Mouse (Mus musculus) ES-Bruce4 (cell line): ENCODE data around the gene Ces2h. TPM values are rescaled to one million over a fixed set of nuclear protein-coding genes. Genes with fewer than 3 reads are reported as not detected.

Experiments
- H3K27ac ChIP-seq: 2 replicates; pipeline ENCODE4 v1.5.1; 2012; ENCODE audit warnings: low read length, inconsistent platforms; ENCODE audit not compliant: insufficient read depth
- H3K27me3 ChIP-seq: 2 replicates; pipeline ENCODE4 v1.6.1; 2012; ENCODE audit warnings: mild to moderate bottlenecking, low read length, inconsistent platforms; ENCODE audit not compliant: control insufficient read depth, poor library complexity, insufficient read depth, severe bottlenecking
- H3K36me3 ChIP-seq: 2 replicates; pipeline ENCODE4 v1.6.1; 2012; ENCODE audit warnings: inconsistent platforms, mild to moderate bottlenecking, low read length, moderate library complexity; ENCODE audit not compliant: control insufficient read depth, poor library complexity, insufficient read depth, severe bottlenecking
- H3K4me1 ChIP-seq: one replicate; pipeline ENCODE4 v1.8.1; 2011; ENCODE audit warnings: low read length; ENCODE audit not compliant: control insufficient read depth, insufficient read depth
- H3K4me3 ChIP-seq: 2 replicates; pipeline ENCODE4 v1.5.1; 2011; ENCODE audit warnings: low read depth, mild to moderate bottlenecking, low read length
- H3K9ac ChIP-seq: 2 replicates; pipeline ENCODE4 v1.6.1; 2012; ENCODE audit warnings: low read depth, mild to moderate bottlenecking, inconsistent platforms; ENCODE audit not compliant: poor library complexity, severe bottlenecking
- H3K9me3 ChIP-seq: replicated peaks from 2 replicates; pipeline ENCODE4 v1.6.1; 2012; ENCODE audit warnings: mild to moderate bottlenecking, low read length, inconsistent platforms; ENCODE audit not compliant: control insufficient read depth, poor library complexity, insufficient read depth, severe bottlenecking
- CTCF ChIP-seq: IDR thresholded peaks from one replicate; pipeline ENCODE4 v1.8.1; 2011; ENCODE audit warnings: low read depth, low read length
- EP300 ChIP-seq: IDR thresholded peaks from 2 replicates; pipeline ENCODE4 v1.6.1; 2011; ENCODE audit warnings: low read depth, low read length; ENCODE audit not compliant: insufficient read depth
- POLR2A ChIP-seq: IDR thresholded peaks from one replicate; pipeline ENCODE4 v1.8.1; 2011; ENCODE audit warnings: low read length; ENCODE audit not compliant: insufficient read depth
- polyA plus RNA-seq: library from polyadenylated mRNA; stranded (reverse); fragments of >200 nt; gene quantifications from 2 replicates; pipeline ENCODE4 v1.2.4, GENCODE M21; 2011; ENCODE audit warnings: low read depth; ENCODE audit not compliant: missing spikeins, insufficient read depth, insufficient read length

Gene Ces2h
- polyA plus RNA-seq, 1 experiment = not detected

DNA sequence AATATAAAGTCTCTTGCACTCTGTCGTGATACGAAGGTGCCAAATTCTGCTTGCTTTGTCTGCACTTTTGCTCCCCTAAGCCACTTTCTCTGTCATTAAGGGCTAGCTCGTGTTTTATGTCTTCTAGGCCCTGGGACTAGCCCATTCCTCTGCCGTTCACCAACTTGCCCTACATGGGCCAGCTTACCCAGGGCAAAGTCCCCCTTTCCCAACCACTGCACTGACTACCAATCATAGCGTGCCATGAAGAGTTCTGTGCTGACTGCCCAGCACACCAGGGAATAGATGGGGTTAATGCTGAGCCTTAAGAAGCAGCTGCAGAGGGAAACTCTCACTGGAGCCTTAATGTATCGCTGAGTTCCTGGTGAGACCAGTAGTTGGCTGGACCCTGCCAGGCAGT lies 2.5 kb upstream of the Ces2h start:
- no peak for TF ChIP-seq EP300
- TF ChIP-seq POLR2A = no peak
- no peak for TF ChIP-seq CTCF

DNA sequence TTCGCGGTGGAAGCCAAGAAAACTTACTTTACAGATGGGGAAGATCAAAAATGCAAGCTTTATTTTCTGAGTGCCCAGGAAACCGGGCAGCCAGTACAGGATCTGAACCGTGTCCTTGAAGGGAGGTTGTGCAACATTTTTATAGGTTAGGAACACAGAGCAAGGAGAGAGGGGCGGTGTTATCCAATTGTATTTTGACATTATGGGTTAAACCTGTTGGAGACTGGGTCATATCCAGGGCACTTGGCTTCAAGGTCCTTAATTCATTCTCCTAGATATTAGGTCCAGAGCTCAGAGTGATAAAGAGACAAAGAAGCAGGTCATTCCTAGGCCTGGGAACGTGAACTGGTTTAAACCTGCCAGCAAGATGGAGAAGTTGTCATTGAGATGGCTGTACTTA lies 1.5 kb upstream of the Ces2h start:
- Histone ChIP-seq H3K36me3 (no peaks in the 10 kb centered on the region), H3K4me1 (no peaks in the 10 kb centered on the region)
- TF ChIP-seq EP300 = no peak
- no peak for TF ChIP-seq CTCF
- TF ChIP-seq POLR2A = no peak

More for the DNA sequence above, 2.5 kb upstream of the Ces2h start:
- no peak overlapping the region for H3K9ac ChIP-seq
- peaks cover 9% of the 10 kb centered on the region for H3K9me3 ChIP-seq
- H3K27ac ChIP-seq = no peak overlapping the region
- no peaks in the 10 kb centered on the region for H3K27me3 ChIP-seq
- H3K36me3 ChIP-seq = no peaks in the 10 kb centered on the region
- H3K4me1 ChIP-seq = no peaks in the 10 kb centered on the region
- H3K4me3 ChIP-seq = no peak overlapping the region

DNA sequence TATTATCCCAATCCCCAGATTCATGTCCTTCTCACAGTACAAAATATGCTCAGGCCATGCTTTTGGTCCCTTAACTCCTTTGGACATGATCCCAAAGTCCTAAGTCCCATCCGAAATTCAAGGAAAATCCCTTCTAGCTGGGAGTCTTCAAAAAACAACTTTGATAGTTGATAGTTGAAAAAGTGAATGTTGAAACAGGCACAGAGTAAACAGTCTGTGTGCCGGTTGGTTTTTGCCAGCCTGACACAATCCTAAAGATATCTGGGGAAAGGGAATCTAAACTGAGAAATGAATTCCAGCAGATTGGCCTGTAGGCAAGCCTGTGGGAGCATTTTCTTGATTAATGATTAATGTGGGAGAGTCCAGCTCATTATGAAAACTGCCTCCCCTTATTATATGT lies 9.3 kb downstream of the Ces2h start:
- Histone ChIP-seq H3K27ac (no peak overlapping the region), H3K27me3 (no peaks in the 10 kb centered on the region), H3K9me3 (peaks cover 27% of the 10 kb centered on the region), H3K9ac (no peak overlapping the region), H3K4me1 (no peaks in the 10 kb centered on the region), H3K4me3 (no peak overlapping the region), H3K36me3 (no peaks in the 10 kb centered on the region)
- TF ChIP-seq EP300 (no peak), POLR2A (no peak), CTCF (no peak)

More for the DNA sequence above, 1.5 kb upstream of the Ces2h start:
- Histone ChIP-seq H3K9ac (no peak overlapping the region), H3K9me3 (peaks cover 12% of the 10 kb centered on the region), H3K27ac (no peak overlapping the region), H3K27me3 (no peaks in the 10 kb centered on the region), H3K4me3 (no peak overlapping the region)

DNA sequence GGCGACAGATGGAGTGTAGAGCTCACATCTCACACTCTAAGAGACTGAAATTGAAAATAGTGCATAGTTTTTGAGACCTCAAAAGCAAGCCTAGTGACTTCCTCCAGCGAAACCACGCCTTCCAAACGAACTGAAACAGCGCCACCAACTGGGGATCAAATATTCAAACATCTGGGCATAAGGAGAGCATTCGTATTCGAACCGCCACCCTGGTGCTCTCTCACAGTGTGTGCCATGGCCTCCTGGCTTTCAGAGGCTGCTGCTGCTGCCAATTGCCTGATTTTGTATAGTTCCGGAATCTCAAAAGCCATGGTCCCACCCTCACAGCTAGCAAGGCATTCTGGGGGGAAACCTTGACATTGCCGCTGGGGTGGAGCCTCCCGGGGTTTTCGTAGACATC lies 10.5 kb downstream of the Ces2h start:
- Histone ChIP-seq H3K4me3 (no peak overlapping the region), H3K9ac (no peak overlapping the region), H3K9me3 (peaks cover 27% of the 10 kb centered on the region), H3K27ac (no peak overlapping the region), H3K27me3 (no peaks in the 10 kb centered on the region), H3K36me3 (no peaks in the 10 kb centered on the region), H3K4me1 (no peaks in the 10 kb centered on the region)
- TF ChIP-seq EP300 (no peak), CTCF (no peak), POLR2A (no peak)

DNA sequence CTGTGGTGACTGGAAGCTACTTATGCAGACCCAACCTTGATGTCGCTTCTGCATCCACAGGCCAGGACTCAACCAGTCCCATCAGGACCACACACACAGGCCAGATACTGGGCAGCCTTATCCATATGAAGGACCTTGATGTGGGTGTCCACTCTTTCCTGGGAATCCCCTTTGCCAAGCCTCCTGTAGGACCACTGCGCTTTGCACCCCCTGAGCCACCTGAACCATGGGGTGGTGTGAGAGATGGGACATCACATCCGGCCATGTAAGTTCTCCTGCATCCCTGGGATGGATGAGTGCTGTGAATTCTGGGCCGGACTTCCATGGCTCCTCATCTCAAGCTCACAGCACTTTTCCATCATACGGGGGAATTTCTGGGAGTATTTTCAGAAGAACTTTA lies 13.7 kb downstream of the Ces2h start:
- H3K36me3 ChIP-seq = no peaks in the 10 kb centered on the region
- H3K9me3 ChIP-seq = peaks cover 15% of the 10 kb centered on the region
- no peak overlapping the region for H3K4me3 ChIP-seq
- H3K27ac ChIP-seq = no peak overlapping the region
- H3K4me1 ChIP-seq = no peaks in the 10 kb centered on the region
- H3K27me3 ChIP-seq = no peaks in the 10 kb centered on the region
- no peak overlapping the region for H3K9ac ChIP-seq
- TF ChIP-seq EP300 (no peak), POLR2A (no peak), CTCF (no peak)

DNA sequence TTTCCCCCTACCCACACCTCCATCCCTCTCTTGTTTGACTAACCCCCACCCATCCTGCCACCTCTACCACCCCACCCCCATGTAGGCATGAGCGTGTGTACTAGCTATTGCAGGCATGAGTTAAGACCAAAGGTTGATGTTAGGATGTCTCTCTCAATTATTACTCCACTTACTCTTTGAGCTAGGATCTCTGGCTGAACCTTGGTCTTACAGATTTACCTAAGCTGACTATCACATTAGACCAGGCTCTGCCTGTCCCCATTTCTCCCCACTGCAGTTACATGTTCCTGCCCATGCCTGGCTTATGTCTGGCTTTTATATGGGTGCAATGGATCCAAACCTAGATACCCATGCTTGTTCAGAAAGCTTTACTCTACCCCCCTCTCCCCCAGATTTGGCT lies 21.3 kb downstream of the Ces2h start:
- no peak overlapping the region for H3K4me3 ChIP-seq
- H3K36me3 ChIP-seq = no peaks in the 10 kb centered on the region
- TF ChIP-seq POLR2A = no peak
- no peak for TF ChIP-seq EP300
- TF ChIP-seq CTCF = no peak
- no peaks in the 10 kb centered on the region for H3K9me3 ChIP-seq
- no peak overlapping the region for H3K9ac ChIP-seq
- H3K27me3 ChIP-seq = no peaks in the 10 kb centered on the region
- no peaks in the 10 kb centered on the region for H3K4me1 ChIP-seq
- H3K27ac ChIP-seq = no peak overlapping the region
